Mouse (Mus musculus): ENCODE data around the gene Hemgn.

- TF ChIP-seq CTCF (IDR thresholded peaks at IDR 0.05; ENCODE audit: insufficient read depth, low read depth, low read length) (no peak), POLR2A (IDR thresholded peaks at IDR 0.05; ENCODE audit: insufficient read depth, low read depth, low read length) (no peak)
Measured at GRCm38 (mm10) chr4:46370406-46370805, 42.9 kb downstream of the Hemgn start.
